Mouse (Mus musculus) liver (tissue): ENCODE measurements around the gene S100a1.

Source experiments
- DNase-seq: peaks from one replicate; pipeline ENCODE4 v3.0.0-alpha.2; 2020; ENCODE audit warnings: mixed read lengths

S100a1 gene

GRCm38 (mm10) chr3:90513796-90514590 is at the start of gene S100a1, which contains the start of gene S100a13:
Gene S100a1 (minus strand): TSS chr3:90514392.
Gene S100a13 (plus strand): TSS chr3:90514435.
- peak; percentile 68 for DNase-seq

DNA sequence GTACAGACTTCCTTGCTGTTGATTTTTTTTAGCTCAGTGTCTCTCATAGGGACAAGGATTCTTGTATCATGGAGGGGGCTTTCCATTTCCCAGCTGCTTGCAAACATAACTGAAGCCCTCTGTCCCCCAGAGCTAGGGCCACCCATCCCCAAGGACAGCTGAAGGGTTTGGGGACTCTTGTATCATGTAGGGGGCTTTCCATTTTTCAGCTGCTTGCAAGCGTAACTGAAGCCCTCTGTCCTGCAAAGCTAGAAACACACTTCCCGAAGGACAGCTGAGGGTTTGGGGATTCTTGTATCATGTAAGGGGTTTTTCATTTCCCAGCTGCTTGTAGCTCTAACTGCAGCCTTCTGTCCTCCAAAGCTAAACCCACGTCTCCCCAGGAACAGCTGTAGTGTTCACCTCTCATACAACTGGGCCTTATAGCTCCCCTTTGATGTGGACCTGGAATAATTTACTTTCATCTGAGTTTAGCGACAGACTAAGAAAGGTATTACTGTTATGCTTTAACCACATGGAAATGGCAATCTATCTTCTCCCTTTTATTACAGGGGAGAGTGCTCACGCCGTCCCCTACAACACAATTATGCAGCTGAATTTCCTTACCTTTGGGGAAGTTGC is 45.9 kb upstream of the S100a1 start, which contains the start of gene S100a3:
Gene S100a3 (plus strand): TSS at position 571 of the 621 bp plus-strand sequence.
- DNase-seq, result no peak

DNA sequence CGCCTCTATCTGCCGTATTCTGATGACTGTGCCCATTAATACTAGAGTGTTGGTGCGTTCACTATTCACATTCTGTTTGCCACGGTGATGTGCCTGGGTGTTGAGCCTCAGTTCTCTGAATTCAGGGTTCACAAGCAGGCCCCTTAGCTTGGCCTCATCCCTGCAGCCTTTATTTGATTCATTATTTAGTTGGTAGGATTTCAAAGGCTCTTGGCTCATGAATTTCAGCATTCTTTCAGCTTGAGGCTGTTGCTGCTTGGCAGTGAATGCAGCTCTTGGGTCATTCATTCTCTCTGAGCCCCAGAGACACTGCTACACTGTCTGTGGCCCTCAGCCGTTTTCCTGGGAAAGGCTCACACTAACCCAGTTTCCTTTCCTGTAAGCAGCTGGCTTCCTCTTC is 41.8 kb upstream of the S100a1 start:
- no peak for DNase-seq

GRCm38 (mm10) chr3:90552231-90552630 is 38.0 kb upstream of the S100a1 start:
- no peak for DNase-seq

DNA sequence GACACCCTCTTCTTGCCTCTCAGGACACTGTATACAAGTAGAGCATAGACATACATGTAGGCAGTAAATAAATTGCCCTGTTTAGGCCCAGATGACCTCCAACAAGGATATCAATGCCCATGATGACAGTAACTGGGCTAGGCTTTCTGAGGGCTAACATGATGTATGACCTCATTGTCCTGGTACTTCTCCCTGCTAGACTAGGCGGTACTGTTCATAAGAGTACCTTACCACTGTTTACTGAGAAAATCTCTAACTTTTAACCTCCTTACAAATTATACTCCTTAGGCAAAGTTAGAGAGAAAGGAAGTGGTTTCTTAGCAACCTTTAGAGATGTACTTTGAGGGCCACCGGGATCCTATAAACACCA is 36.2 kb upstream of the S100a1 start:
- DNase-seq, result no peak

GRCm38 (mm10) chr3:90549676-90550420 is 35.7 kb upstream of the S100a1 start:
- DNase-seq, result no peak

- DNase-seq, result no peak
Observed at GRCm38 (mm10) chr3:90540904-90541303, 26.7 kb upstream of the S100a1 start.

DNA sequence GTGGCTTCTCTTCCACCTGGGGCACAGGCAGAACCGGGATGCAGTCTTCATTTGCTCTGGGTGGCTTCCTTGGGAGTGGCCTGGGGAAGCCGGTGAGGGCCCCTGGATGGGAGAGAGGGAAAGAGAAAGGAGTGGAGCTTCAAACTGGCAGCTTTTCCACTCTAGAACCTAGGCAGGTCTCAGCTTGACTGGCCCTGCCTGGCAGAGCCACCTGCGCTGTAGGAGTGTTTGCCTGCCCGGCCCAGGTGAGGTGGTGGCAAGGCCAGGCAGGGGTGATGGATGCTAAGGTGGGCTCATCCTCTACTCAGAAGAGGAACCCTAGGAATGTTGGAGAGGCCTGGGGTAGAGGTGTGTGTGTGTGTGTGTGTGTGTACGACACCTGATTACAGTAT is 23.7 kb upstream of the S100a1 start:
- DNase-seq, result no peak

DNA sequence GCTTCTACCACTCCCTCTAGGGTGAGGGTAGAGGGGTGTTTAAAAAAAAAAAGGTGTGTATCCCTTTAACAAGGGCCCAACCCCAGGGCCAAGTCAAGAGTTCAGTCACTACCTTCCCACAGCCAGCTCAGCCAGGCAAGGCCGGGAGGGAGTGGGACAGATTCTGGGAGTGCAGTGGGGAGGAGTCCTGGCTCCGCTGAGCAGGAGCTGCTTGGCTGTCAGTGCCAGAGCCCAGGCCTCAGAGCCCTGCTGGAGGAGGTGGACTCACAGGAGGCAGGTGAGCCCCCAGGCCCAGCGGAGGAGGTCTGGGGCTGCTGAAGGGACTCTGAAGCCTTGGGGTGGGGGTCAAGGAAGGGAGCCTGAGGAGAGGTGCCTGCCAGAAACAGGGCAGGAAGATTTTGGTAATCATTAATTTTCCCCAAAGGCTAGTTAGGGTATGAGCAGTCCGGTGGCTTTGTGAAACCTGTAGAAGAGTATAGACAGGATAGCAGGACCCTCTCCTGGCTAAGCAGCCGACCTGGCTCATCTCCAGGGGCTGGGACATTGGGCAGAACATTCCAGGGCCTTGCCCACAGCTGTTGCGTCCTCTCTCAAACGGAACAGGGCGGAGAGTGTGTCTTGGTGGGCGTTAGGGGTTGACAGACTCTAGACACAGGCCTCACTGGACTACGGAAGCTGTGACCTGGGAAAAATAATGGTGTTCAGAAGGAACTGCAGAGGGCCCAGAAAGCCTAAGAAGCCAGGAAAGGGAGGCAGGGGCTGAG is 23.1 kb upstream of the S100a1 start, which contains the start of gene S100a16:
Gene S100a16 (plus strand): TSS at position 114 of the 764 bp plus-strand sequence.
- DNase-seq, result peak; percentile 46

DNA sequence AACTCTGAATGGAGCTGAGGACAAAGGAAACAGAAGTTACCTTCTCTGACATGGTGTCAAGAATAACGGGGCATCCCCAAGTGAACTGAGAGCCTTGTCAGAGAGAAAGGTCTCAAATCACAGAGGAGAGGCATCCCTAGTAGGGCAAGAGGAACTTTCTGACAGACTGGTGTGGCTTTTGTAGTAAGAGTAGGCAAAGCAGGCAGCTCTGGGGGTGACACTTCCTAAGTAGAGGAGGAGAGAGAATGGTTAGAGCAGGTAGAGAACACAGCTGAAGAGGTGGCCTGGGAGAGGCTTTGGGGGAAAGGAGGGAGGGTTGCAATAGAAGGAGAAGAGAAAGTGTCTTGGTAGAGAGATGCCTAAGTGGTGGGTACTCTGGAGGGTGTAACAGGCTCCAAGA is 21.3 kb upstream of the S100a1 start:
- no peak for DNase-seq

DNA sequence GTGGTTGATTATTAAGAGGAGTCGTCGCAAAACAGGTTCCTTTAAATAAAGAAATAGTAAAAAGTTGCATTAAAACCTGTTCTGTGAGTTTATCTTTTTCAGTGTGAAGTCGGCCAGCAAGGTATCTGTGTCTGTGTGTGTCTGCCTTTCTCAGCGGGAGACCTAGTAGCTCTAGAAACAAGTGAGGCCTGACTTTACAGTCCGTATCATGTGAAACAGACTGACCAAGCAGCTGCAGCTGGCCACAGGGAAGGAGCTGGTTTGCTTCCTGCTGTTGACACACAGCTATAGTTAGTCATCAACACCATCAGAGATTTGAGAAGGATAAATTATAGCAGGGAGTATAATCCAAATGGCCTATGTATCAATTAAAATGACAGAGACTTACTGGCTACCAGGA is 17.5 kb upstream of the S100a1 start:
- no peak for DNase-seq

DNA sequence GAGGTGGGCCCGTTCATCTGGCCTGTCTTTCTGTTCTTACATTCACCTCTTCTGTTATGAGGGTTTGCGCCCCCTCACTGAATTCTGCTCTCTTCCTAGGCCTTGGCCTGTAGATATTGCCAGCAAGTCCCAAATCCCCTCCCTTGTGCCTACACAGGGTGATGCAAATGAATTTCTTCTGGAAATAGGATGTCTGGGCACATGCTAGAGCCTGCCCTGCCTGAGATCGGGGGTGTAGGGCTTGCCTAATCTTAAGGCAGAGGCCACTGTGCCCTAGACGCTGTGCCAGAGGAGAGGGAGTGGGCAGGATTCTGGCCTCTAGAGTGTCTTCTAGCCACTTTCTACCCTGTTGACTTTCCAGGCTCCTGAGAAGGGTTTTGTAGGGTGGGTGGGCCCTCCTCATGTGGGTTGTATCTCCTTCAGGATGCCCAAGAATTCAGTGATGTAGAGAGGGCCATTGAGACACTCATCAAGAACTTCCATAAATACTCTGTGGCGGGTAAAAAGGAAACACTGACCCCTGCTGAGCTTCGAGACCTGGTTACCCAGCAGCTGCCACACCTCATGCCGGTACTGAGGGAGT is 13.2 kb upstream of the S100a1 start:
- DNase-seq, result no peak

GRCm38 (mm10) chr3:90526580-90526979 is 12.4 kb upstream of the S100a1 start, which contains the start of gene S100a14:
Gene S100a14 (plus strand): TSS chr3:90526856.
- DNase-seq, result no peak

DNA sequence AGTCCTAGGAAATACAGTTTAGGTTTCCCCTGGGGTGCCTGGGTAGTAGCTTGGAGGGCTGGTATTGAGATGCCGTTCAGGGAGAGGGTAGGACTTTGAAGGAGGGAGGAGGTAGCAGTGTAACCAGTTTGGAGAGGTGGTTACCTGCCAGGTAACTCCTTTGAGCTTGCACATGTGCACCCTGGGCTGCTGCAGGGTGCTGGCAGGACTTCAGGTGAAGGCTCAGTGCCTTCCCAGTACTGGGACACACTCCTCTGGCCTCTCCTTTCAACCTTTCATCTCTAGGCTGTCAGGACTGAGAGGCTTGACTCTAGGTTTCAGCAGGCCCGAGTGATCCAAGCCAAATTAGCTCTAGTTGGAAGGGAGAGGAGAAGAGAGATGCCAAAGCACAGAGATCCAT is 11.9 kb upstream of the S100a1 start:
- no peak for DNase-seq

DNA sequence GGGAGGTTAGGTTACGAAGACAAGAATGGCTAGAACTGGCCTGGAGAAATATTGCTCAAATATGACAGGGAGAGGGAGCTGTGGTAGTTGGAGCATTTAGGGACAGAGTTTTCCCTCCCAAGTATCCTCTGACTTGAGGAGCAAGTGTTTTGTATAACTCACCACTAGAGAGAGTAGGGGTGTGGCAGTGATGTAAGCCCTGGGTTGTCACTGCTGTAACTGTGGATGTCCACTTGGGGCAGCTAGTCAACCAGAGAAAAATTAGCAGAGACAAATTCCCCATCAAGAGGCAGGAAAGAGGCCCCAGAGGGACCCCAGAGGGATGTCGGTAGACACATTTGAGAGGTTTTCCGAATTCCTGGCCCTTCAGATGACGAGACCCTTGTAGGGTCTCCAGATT is 11.2 kb upstream of the S100a1 start:
- peak; percentile 25 for DNase-seq

DNA sequence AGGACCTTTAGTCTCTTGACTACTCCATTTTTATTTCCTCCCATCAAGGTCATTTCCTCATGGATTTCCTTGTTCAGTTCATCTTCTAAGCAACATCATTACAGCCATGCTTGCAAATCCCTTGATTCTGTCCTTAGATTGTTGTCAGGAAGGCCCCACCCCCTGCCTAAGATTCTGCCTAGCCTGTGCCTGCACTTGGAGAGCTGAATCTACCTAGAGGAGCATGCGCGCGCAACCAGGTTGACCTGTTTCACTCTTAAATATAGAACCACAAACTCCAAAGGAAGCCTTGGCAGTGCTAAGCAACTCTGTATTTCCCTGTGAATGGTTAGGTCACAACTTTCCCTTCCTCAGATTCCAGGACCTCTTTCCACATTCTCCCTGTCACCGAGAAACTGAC is 3.5 kb upstream of the S100a1 start:
- DNase-seq, result no peak

DNA sequence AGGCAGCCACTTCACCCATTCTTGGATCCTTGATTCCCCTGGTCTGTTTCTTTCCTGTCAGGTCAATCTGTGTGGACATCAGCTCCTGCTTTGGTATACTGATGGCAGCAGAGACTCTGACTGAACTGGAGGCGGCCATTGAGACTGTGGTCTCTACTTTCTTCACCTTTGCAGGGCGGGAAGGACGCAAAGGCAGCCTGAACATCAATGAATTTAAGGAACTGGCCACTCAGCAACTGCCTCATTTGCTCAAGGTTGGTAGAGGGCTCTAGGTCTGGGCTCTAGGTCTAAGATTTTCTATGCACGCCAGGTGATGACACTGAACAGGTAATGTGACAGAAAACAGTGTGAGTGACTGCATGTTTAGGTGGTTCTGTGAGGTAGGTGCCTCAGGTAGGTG is 1.6 kb upstream of the S100a1 start:
- DNase-seq, result no peak

DNA sequence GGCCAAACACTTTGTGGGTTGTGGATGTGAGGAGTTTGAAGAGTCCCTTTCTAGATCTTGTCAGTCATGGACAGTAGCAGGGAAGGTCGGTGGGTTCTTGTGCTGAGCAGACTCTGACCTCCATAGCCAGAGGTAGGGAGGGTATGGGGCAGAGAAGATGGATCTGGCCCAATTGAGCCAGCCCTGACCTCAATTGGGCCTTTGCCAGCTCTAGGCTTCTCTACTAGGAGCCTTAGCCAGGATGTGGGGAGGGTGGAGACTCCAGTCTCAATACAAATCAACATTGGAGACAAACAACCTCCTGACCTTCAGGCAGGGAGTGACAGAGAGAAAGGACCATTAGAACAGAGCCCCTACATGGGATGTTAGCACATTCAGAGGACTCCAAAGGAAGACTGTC is 1.1 kb upstream of the S100a1 start:
- DNase-seq, result no peak

GRCm38 (mm10) chr3:90514691-90515090 is 499 bp upstream of the S100a1 start:
- peak; percentile 84 for DNase-seq

- DNase-seq, result no peak
Observed at GRCm38 (mm10) chr3:90512948-90513642, 1.1 kb downstream of the S100a1 start.

DNA sequence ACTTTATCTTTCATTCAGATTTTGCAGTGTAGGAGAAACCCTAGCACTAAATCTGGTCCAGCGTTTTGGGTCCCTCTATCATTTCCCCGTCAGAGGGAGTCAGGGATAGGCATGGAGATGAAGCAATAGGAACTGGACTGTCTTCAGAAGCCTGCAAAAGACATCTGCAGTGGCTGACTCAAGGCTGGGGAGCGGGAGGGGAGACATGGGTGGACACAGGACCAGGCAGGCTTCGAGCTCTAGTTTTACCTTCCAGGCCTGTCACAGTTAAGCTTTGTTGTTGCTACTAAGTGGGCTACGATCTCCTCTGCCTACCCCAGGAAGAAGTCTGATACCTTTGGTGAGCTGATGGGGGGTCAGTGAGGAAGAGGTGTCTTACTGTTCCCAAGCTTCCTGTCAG is 1.9 kb downstream of the S100a1 start:
- no peak for DNase-seq

DNA sequence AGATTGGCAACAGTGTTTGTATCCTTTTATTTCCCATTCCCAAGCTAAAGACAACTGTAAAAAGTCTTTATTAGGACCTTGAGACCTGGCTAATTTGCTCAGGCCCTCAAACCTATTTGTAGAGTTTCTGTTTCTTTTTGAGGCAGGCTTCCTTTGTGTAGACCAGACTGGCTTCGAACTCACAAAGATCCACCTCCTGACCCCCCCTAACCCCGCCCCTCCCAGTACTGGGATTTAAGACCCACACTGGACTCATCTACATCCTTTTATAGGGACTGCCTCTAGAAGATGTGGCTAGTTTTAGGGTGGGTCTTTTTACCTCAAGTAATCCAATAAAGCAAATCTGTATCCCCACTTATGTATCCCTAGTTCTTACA is 4.5 kb downstream of the S100a1 start:
- no peak for DNase-seq
